Mouse (Mus musculus) kidney, adult 2 months (tissue): ENCODE data around the gene Inpp5e.

Source experiments
- CTCF ChIP-seq: fragments of 200-500 bp; conservative IDR thresholded peaks from 2 replicates; pipeline ENCODE4 v1.5.1; 2011; ENCODE audit warnings: low read depth, mild to moderate bottlenecking, control low read depth, low read length, moderate library complexity, mixed read lengths; ENCODE audit not compliant: insufficient read depth, insufficient read length
- POLR2A ChIP-seq: fragments of 200-500 bp; IDR thresholded peaks from one replicate; pipeline ENCODE4 v1.6.1; 2011; ENCODE audit warnings: low read depth, low read length, control low read depth

DNA sequence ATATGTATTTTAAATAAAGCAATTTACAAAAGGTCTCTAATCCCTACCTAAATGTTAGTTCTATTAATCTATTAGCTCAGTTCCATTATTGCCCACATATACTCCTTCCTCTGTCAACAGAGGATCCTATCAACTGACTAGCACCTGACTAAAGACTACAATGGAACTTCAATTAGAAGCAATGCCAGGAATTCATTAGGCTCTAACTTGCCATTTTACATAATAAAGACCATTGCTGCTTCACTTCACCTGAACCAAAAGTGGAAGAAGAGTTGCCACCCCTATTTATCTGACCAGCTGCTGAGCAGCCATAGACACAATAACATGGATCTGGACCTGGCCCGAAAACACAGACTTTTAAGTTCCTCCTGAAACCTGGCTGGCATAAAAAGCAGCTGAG lies 33.8 kb upstream of the Inpp5e start:
- TF ChIP-seq CTCF: no peak
- no peak for TF ChIP-seq POLR2A
